Mouse (Mus musculus) skeletal muscle tissue, postnatal 0 days (tissue): ENCODE measurements around the gene Tmem178. TPM values are rescaled to one million over a fixed set of nuclear protein-coding genes. Genes with fewer than 3 reads are reported as not detected.

Experiments used
- polyA plus RNA-seq: library from polyadenylated mRNA; unstranded; fragments of >200 nt; fragmentation: Nextera tagmentation; extraction: Ambion mirVana; gene quantifications from 2 replicates; pipeline ENCODE4 v1.2.1, GENCODE M21; 2015

The Tmem178 gene
- polyA plus RNA-seq: 1.7 and 1.9 TPM in 2 replicates

GRCm38 (mm10) chr17:80944530-80945198, at the start of gene Tmem178:
Gene Tmem178, plus strand, starts transcription at chr17:80944632.

Other genes starting within 250 kb of the Tmem178 start
- gene Map4k3, start 216.1 kb upstream of the Tmem178 start, polyA plus RNA-seq: 8.2 and 8.6 TPM in 2 replicates
- gene Thumpd2, start 120.5 kb downstream of the Tmem178 start, polyA plus RNA-seq: 5.4 and 5.6 TPM in 2 replicates